Mouse (Mus musculus) CH12.LX (cell line): ENCODE measurements around the gene Vps51. TPM values are rescaled to one million over a fixed set of nuclear protein-coding genes. Genes with fewer than 3 reads are reported as not detected.

Source experiments
- DNase-seq: peaks from one replicate; pipeline ENCODE4 v3.0.0-alpha.2; 2013; ENCODE audit errors: extremely low read depth
- H3K27ac ChIP-seq: 2 replicates; pipeline ENCODE4 v1.5.1; 2012; ENCODE audit warnings: low read depth, mild to moderate bottlenecking, control low read depth, moderate library complexity; ENCODE audit not compliant: insufficient read depth
- H3K27me3 ChIP-seq: replicated peaks from 2 replicates; pipeline ENCODE3; 2012; ENCODE audit warnings: inconsistent platforms
- H3K36me3 ChIP-seq, 2 experiments: replicated peaks in 1 of 2; 2 replicates each; pipeline versions ENCODE3 to v1.6.1; 2012; ENCODE audit warnings: inconsistent platforms in 1 of 2, low read length in 1 of 2, mild to moderate bottlenecking in 1 of 2, mixed read lengths in 1 of 2, moderate library complexity in 1 of 2; ENCODE audit not compliant: control insufficient read depth in 1 of 2, insufficient read depth in 1 of 2
- H3K4me1 ChIP-seq, 2 experiments: 2 replicates each; pipeline ENCODE4 v1.6.1; 2012; ENCODE audit warnings: inconsistent platforms in 1 of 2, moderate library complexity in 1 of 2; ENCODE audit not compliant: insufficient read depth in 2 of 2, control insufficient read depth in 1 of 2
- H3K4me2 ChIP-seq: 2 replicates; pipeline ENCODE4 v1.6.1; 2012; ENCODE audit warnings: low read depth, mild to moderate bottlenecking, control low read depth; ENCODE audit not compliant: poor library complexity, insufficient read depth, severe bottlenecking
- H3K4me3 ChIP-seq, 3 experiments: fragments of 150-350 bp in 1 of 3; sonication (generic) in 1 of 3; replicated peaks in 1 of 3; 2 replicates each; pipeline versions ENCODE3 to v1.5.1; 2011 to 2012; ENCODE audit warnings: low read depth in 2 of 3, low read length in 2 of 3, mild to moderate bottlenecking in 2 of 3, moderate library complexity in 2 of 3, control low read depth in 1 of 3, improper control_type of control experiment in 1 of 3, inconsistent platforms in 1 of 3, mixed read lengths in 1 of 3; ENCODE audit not compliant: poor library complexity in 1 of 3
- H3K79me2 ChIP-seq: replicated peaks from 2 replicates; pipeline ENCODE4 v1.6.1; 2012; ENCODE audit warnings: mild to moderate bottlenecking, moderate library complexity; ENCODE audit not compliant: control insufficient read depth, poor library complexity, insufficient read depth, severe bottlenecking; ENCODE audit errors: extremely low read depth
- H3K9ac ChIP-seq: 2 replicates; pipeline ENCODE4 v1.6.1; 2012; ENCODE audit warnings: low read depth, mild to moderate bottlenecking, control low read depth, moderate library complexity; ENCODE audit not compliant: insufficient read depth
- H3K9me3 ChIP-seq: replicated peaks from 2 replicates; pipeline ENCODE3; 2012; ENCODE audit warnings: low read length, inconsistent platforms, mixed read lengths
- BHLHE40 ChIP-seq: IDR thresholded peaks from 2 replicates; pipeline ENCODE4 v1.6.1; 2011; ENCODE audit warnings: mild to moderate bottlenecking, low read depth, low read length, improper control_type of control experiment
- CTCF ChIP-seq, 2 experiments: IDR thresholded peaks in 1 of 2; conservative IDR thresholded peaks in 1 of 2; 2 replicates each; pipeline ENCODE4 v1.5.1; 2011 to 2012; ENCODE audit warnings: low read depth in 2 of 2, low read length in 2 of 2, improper control_type of control experiment in 1 of 2, inconsistent platforms in 1 of 2, mild to moderate bottlenecking in 1 of 2, moderate library complexity in 1 of 2
- E2F4 ChIP-seq: IDR thresholded peaks from 2 replicates; pipeline ENCODE4 v1.6.1; 2011; ENCODE audit warnings: low read depth, low read length, improper control_type of control experiment; ENCODE audit not compliant: insufficient replicate concordance
- ETS1 ChIP-seq: conservative IDR thresholded peaks from 2 replicates; pipeline ENCODE4 v1.6.1; 2012; ENCODE audit warnings: low read depth, mild to moderate bottlenecking, inconsistent platforms, low read length, improper control_type of control experiment, moderate library complexity
- JUND ChIP-seq: conservative IDR thresholded peaks from 2 replicates; pipeline ENCODE4 v1.6.1; 2011; ENCODE audit warnings: low read depth, low read length, improper control_type of control experiment
- MAX ChIP-seq: IDR thresholded peaks from 2 replicates; pipeline ENCODE4 v1.6.1; 2011; ENCODE audit warnings: low read length, improper control_type of control experiment
- MAZ ChIP-seq: IDR thresholded peaks from 2 replicates; pipeline ENCODE4 v1.6.1; 2012; ENCODE audit warnings: low read depth, mild to moderate bottlenecking, inconsistent platforms, low read length, improper control_type of control experiment, moderate library complexity
- MEF2A ChIP-seq: IDR thresholded peaks from 2 replicates; pipeline ENCODE4 v1.6.1; 2014; ENCODE audit warnings: low read depth, mild to moderate bottlenecking, inconsistent platforms, low read length, improper control_type of control experiment, borderline replicate concordance
- MXI1 ChIP-seq: IDR thresholded peaks from 2 replicates; pipeline ENCODE4 v1.6.1; 2011; ENCODE audit warnings: mild to moderate bottlenecking, low read depth, low read length, improper control_type of control experiment
- MYC ChIP-seq: IDR thresholded peaks from 2 replicates; pipeline ENCODE4 v1.6.1; 2011; ENCODE audit warnings: low read depth, mild to moderate bottlenecking, improper control_type of control experiment, low read length
- NRF1 ChIP-seq: IDR thresholded peaks from 2 replicates; pipeline ENCODE4 v1.6.1; 2014; ENCODE audit warnings: low read depth, mild to moderate bottlenecking, inconsistent platforms, low read length, improper control_type of control experiment, moderate library complexity
- POLR2A ChIP-seq: IDR thresholded peaks from 2 replicates; pipeline ENCODE4 v1.6.1; 2011; ENCODE audit warnings: low read depth, mild to moderate bottlenecking, improper control_type of control experiment, low read length
- RAD21 ChIP-seq: IDR thresholded peaks from 2 replicates; pipeline ENCODE4 v1.6.1; 2011; ENCODE audit warnings: low read depth, mild to moderate bottlenecking, low read length, improper control_type of control experiment, moderate library complexity
- UBTF ChIP-seq: IDR thresholded peaks from 2 replicates; pipeline ENCODE4 v1.6.1; 2012; ENCODE audit warnings: low read depth, mild to moderate bottlenecking, inconsistent platforms, low read length, improper control_type of control experiment, moderate library complexity
- USF1 ChIP-seq: IDR thresholded peaks from 2 replicates; pipeline ENCODE4 v1.6.1; 2014; ENCODE audit warnings: low read depth, mild to moderate bottlenecking, inconsistent platforms, low read length, improper control_type of control experiment
- ZKSCAN1 ChIP-seq: IDR thresholded peaks from 2 replicates; pipeline ENCODE4 v1.6.1; 2012; ENCODE audit warnings: low read depth, inconsistent platforms, low read length, improper control_type of control experiment, borderline replicate concordance
- ZMIZ1 ChIP-seq: IDR thresholded peaks from 2 replicates; pipeline ENCODE4 v1.6.1; 2012; ENCODE audit warnings: low read depth, mild to moderate bottlenecking, inconsistent platforms, low read length, improper control_type of control experiment
- dilution Hi-C: fragments of 300-500 bp; cut with MboI; formaldehyde crosslinking; loops from 2 replicates; pipeline ENCODE4 v1.14.3; 2020; ENCODE audit warnings: low sequenced_read_pairs; ENCODE audit not compliant: extremely low pct_unique_long_range_greater_than_20kb, extremely low pct_ligation_motif_present
- in situ Hi-C: fragments of 300-500 bp; cut with MboI; formaldehyde crosslinking; loops from 3 replicates; pipeline ENCODE4 v1.14.3; 2019; ENCODE audit warnings: low sequenced_read_pairs, low pct_ligation_motif_present, low pct_unique_long_range_greater_than_20kb, mixed read lengths
- polyA plus RNA-seq: library from polyadenylated mRNA; unstranded; fragments of >175 nt; gene quantifications from 2 replicates; pipeline ENCODE4 v1.2.1, GENCODE M21; 2012; ENCODE audit warnings: low read depth; ENCODE audit not compliant: insufficient read length
- total RNA-seq, 2 experiments: library from RNA; depleted of rRNA; stranded (reverse); fragments of 300-350 nt in 1 of 2; fragments of >200 nt in 1 of 2; gene quantifications; 2 replicates each; pipeline ENCODE4 v1.2.3; 2012 to 2014

The Vps51 gene
- total and polyA plus RNA-seq, 3 experiments: 37.7 to 51.2 (median 48.2) TPM

GRCm38 (mm10) chr19:6061021-6061533, 16.0 kb downstream of the Vps51 start, which contains the start of gene Znhit2 (continued):
- TF ChIP-seq NRF1 (peak; percentile 80), UBTF (peak; percentile 100), MYC (peak; percentile 58; the same call in 1 of the 2 replicates), E2F4 (no peak), RAD21 (no peak), ZKSCAN1 (no peak), MXI1 (peak; percentile 79), ZMIZ1 (peak; percentile 76), USF1 (no peak), BHLHE40 (no peak), POLR2A (peak; percentile 86), MAZ (no peak)

DNA sequence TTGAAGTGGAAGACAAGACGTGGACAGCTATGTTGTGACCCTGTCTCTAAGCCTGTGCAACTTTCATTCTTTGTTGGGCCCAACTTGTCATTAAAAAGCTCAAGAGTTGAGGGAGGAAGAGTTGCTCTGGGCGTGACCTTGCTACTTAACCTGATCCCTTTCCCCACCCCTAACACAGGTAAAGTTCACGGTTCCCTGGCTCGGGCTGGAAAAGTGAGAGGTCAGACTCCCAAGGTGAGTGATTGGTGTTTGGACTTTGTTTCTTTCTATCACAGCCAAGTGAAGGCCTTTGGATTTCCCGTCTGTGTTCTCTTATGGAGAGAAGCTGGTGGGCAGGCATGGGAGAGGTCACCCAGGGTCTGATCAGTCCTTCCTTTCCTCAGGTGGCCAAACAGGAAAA, 18.1 kb downstream of the Vps51 start:
- Histone ChIP-seq H3K4me1 (peaks cover 8 to 55% of the 10 kb centered on the region in 2 experiments), H3K4me3 (peak overlapping the region; percentile 73 to 97 (median 95)), H3K27ac (0 out of 2 replicates have a peak overlapping the region, but pooled peaks have one; percentile 26), H3K36me3 (peaks cover 32 to 51% of the 10 kb centered on the region in 2 experiments), H3K27me3 (no peaks in the 10 kb centered on the region), H3K4me2 (peak overlapping the region; percentile 77), H3K9ac (peak overlapping the region; percentile 73), H3K9me3 (no peaks in the 10 kb centered on the region), H3K79me2 (peaks cover 54% of the 10 kb centered on the region)
- dilution Hi-C loops: no loop called here
- no peak for DNase-seq
- in situ Hi-C loops: no loop called here
- TF ChIP-seq MAX (no peak), MEF2A (no peak), ETS1 (no peak), CTCF (conservative IDR thresholded peaks at IDR 0.05 in 1 of 2, IDR thresholded peaks at IDR 0.05 in 1 of 2; ENCODE audit: low read depth in 2 of 2, low read length in 2 of 2) (no peak), USF1 (no peak)

GRCm38 (mm10) chr19:6058513-6058912, 18.5 kb downstream of the Vps51 start:
- no peak for DNase-seq
- TF ChIP-seq JUND: no peak
- peak overlapping the region; percentile 26 for H3K27ac ChIP-seq
- dilution Hi-C loops (no loop called here), in situ Hi-C loops (no loop called here)
- no peaks in the 10 kb centered on the region for H3K9me3 ChIP-seq
- H3K4me1 ChIP-seq: peaks cover 11 to 55% of the 10 kb centered on the region in 2 experiments
- peak overlapping the region; percentile 77 for H3K4me2 ChIP-seq
- H3K36me3 ChIP-seq: peaks cover 37 to 51% of the 10 kb centered on the region in 2 experiments
- H3K79me2 ChIP-seq: peaks cover 55% of the 10 kb centered on the region
- H3K9ac ChIP-seq: peak overlapping the region; percentile 73
- peak overlapping the region; percentile 73 to 97 (median 95) for H3K4me3 ChIP-seq
- no peaks in the 10 kb centered on the region for H3K27me3 ChIP-seq
